Mouse (Mus musculus): ENCODE measurements around the gene Abcf3.

Gene Abcf3

GRCm38 (mm10) chr16:20540438-20540837 is 7.9 kb upstream of the Abcf3 start:
- DNase-seq (ENCODE audit: low spot score in 2 of 2), result no peak

GRCm38 (mm10) chr16:20545696-20546095 is 2.7 kb upstream of the Abcf3 start:
- no peak for DNase-seq (ENCODE audit: low spot score in 2 of 2)

- DNase-seq (ENCODE audit: low spot score in 2 of 2), result no peak
Measured at GRCm38 (mm10) chr16:20547423-20547822, 954 bp upstream of the Abcf3 start.

GRCm38 (mm10) chr16:20549161-20549560 is 784 bp downstream of the Abcf3 start:
- DNase-seq (ENCODE audit: low spot score in 2 of 2), result no peak

GRCm38 (mm10) chr16:20551691-20552090 is 3.3 kb downstream of the Abcf3 start:
- DNase-seq (ENCODE audit: low spot score in 2 of 2), result no peak

GRCm38 (mm10) chr16:20552594-20552993 is 4.2 kb downstream of the Abcf3 start:
- DNase-seq (ENCODE audit: low spot score in 2 of 2), result no peak

- DNase-seq (ENCODE audit: low spot score in 2 of 2), result no peak
Measured at GRCm38 (mm10) chr16:20555000-20555399, 6.6 kb downstream of the Abcf3 start.

- no peak for DNase-seq (ENCODE audit: low spot score in 2 of 2)
Measured at GRCm38 (mm10) chr16:20557381-20557780, 9.0 kb downstream of the Abcf3 start.

GRCm38 (mm10) chr16:20565075-20565474 is 16.7 kb downstream of the Abcf3 start:
- DNase-seq (ENCODE audit: low spot score in 2 of 2), result no peak

- peak in 1 of 2 experiments; percentile 32 for DNase-seq (ENCODE audit: low spot score in 2 of 2)
Measured at GRCm38 (mm10) chr16:20589366-20589938, 41.1 kb downstream of the Abcf3 start, which contains the start of gene Vwa5b2. TSS of gene Vwa5b2 (plus strand) at chr16:20589471.

GRCm38 (mm10) chr16:20589939-20590679 is 41.7 kb downstream of the Abcf3 start:
- peak in 1 of 2 experiments; percentile 55 for DNase-seq (ENCODE audit: low spot score in 2 of 2)

GRCm38 (mm10) chr16:20590680-20591038 is 42.3 kb downstream of the Abcf3 start:
- DNase-seq (ENCODE audit: low spot score in 2 of 2), result no peak

GRCm38 (mm10) chr16:20591076-20591705 is 42.8 kb downstream of the Abcf3 start:
- DNase-seq (ENCODE audit: low spot score in 2 of 2), result no peak

- no peak for DNase-seq (ENCODE audit: low spot score in 2 of 2)
Measured at GRCm38 (mm10) chr16:20595060-20595673, 46.8 kb downstream of the Abcf3 start.

GRCm38 (mm10) chr16:20595737-20596136 is 47.4 kb downstream of the Abcf3 start:
- no peak for DNase-seq (ENCODE audit: low spot score in 2 of 2)

GRCm38 (mm10) chr16:20596687-20597441 is 48.5 kb downstream of the Abcf3 start:
- no peak for DNase-seq (ENCODE audit: low spot score in 2 of 2)

GRCm38 (mm10) chr16:20600511-20600910 is 52.1 kb downstream of the Abcf3 start:
- no peak for DNase-seq (ENCODE audit: low spot score in 2 of 2)

- DNase-seq (ENCODE audit: low spot score in 2 of 2), result no peak
Measured at GRCm38 (mm10) chr16:20604705-20605104, 56.3 kb downstream of the Abcf3 start.

GRCm38 (mm10) chr16:20610501-20611356 is 62.4 kb downstream of the Abcf3 start:
- peak in 1 of 2 experiments; percentile 80 for DNase-seq (ENCODE audit: low spot score in 2 of 2)

Measured in left cerebral cortex, adult 9 months (tissue).